Mouse (Mus musculus) E14TG2a.4 (cell line): Measurements from ENCODE around the gene Pacs1.

ENCODE experiments used
- CTCF ChIP-seq: conservative IDR thresholded peaks from 2 replicates; pipeline ENCODE4 v1.5.1; 2014; ENCODE audit warnings: low read length
- POU5F1 ChIP-seq: IDR thresholded peaks from 2 replicates; pipeline ENCODE4 v1.6.1; 2014; ENCODE audit warnings: low read length, borderline replicate concordance

DNA sequence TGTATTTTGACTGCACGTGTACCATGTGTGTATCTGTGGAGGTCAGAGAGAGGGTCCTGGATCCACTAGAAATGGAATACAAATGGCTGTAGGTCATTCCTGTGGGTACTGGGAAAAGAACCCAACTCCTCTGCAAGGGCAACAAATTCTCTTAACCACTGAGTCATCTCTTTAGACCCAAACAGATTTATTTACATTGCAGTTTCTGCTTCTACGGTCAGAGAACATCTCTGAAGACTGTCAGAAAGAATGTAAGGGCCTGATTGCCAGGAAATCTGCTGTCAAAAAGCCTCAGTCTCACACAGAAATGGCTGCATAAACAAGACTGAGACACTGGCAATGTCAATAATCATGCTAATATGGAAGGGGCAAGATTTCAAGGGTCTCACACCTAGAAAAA is 51.0 kb downstream of the Pacs1 start:
- no peak for TF ChIP-seq CTCF
- no peak for TF ChIP-seq POU5F1
